Mouse (Mus musculus): ENCODE results near the gene Numb.
A peak's percentile ranks its signal among the peaks of the same experiment; 100 is the strongest.
"Not testable (repeated sequence)": the region's sequence is repeated elsewhere in the genome, so short reads cannot be mapped to it uniquely, and the experiment has no call there.

Gene Numb

GRCm38 (mm10) chr12:83922724-83923485 is 1.2 kb upstream of the Numb start:
- no peak for DNase-seq (ENCODE audit: low spot score in 2 of 2)

- peak; percentile 43 to 50 for DNase-seq (ENCODE audit: low spot score in 2 of 2)
These were observed 853 bp downstream of the Numb start for GRCm38 (mm10) chr12:83920721-83921441.

- peak in 1 of 2 experiments; percentile 26 for DNase-seq (ENCODE audit: low spot score in 2 of 2)
These were observed 4.8 kb downstream of the Numb start for GRCm38 (mm10) chr12:83916884-83917283.

- no peak for DNase-seq (ENCODE audit: low spot score in 2 of 2)
These were observed 6.9 kb downstream of the Numb start for GRCm38 (mm10) chr12:83914797-83915196.

- DNase-seq (ENCODE audit: low spot score in 2 of 2): peak in 1 of 2 experiments; percentile 22
These were observed 7.5 kb downstream of the Numb start for GRCm38 (mm10) chr12:83914202-83914740.

- peak in 1 of 2 experiments; percentile 9 for DNase-seq (ENCODE audit: low spot score in 2 of 2)
These were observed 11.3 kb downstream of the Numb start for GRCm38 (mm10) chr12:83910451-83910850.

GRCm38 (mm10) chr12:83892926-83893325 is 28.8 kb downstream of the Numb start:
- DNase-seq (ENCODE audit: low spot score in 2 of 2): peak in 1 of 2 experiments; percentile 5

- DNase-seq (ENCODE audit: low spot score in 2 of 2): peak in 1 of 2 experiments; percentile 6
These were observed 30.5 kb downstream of the Numb start for GRCm38 (mm10) chr12:83891278-83891677.

GRCm38 (mm10) chr12:83889128-83889527 is 32.6 kb downstream of the Numb start:
- no peak for DNase-seq (ENCODE audit: low spot score in 2 of 2)

GRCm38 (mm10) chr12:83885516-83886285 is 36.0 kb downstream of the Numb start:
- peak; percentile 46 to 57 for DNase-seq (ENCODE audit: low spot score in 2 of 2)

GRCm38 (mm10) chr12:83885065-83885464 is 36.7 kb downstream of the Numb start:
- not testable (repeated sequence) for DNase-seq (ENCODE audit: low spot score in 2 of 2)

- DNase-seq (ENCODE audit: low spot score in 2 of 2): peak; percentile 37 to 47
These were observed 39.2 kb downstream of the Numb start for GRCm38 (mm10) chr12:83882503-83882902.

- DNase-seq (ENCODE audit: low spot score in 2 of 2): peak in 1 of 2 experiments; percentile 12
These were observed 39.6 kb downstream of the Numb start for GRCm38 (mm10) chr12:83882088-83882487.

GRCm38 (mm10) chr12:83880913-83881312 is 40.8 kb downstream of the Numb start:
- peak in 1 of 2 experiments; percentile 22 for DNase-seq (ENCODE audit: low spot score in 2 of 2)

- DNase-seq (ENCODE audit: low spot score in 2 of 2): no peak
These were observed 46.6 kb downstream of the Numb start for GRCm38 (mm10) chr12:83875097-83875496.

- peak; percentile 60 to 62 for DNase-seq (ENCODE audit: low spot score in 2 of 2)
These were observed 47.1 kb downstream of the Numb start for GRCm38 (mm10) chr12:83874597-83874996.

- DNase-seq (ENCODE audit: low spot score in 2 of 2): no peak
These were observed 57.2 kb downstream of the Numb start for GRCm38 (mm10) chr12:83864501-83864900.

- DNase-seq (ENCODE audit: low spot score in 2 of 2): no peak
These were observed 59.9 kb downstream of the Numb start for GRCm38 (mm10) chr12:83861880-83862279.

GRCm38 (mm10) chr12:83860688-83861087 is 61.0 kb downstream of the Numb start:
- DNase-seq (ENCODE audit: low spot score in 2 of 2): no peak

- no peak for DNase-seq (ENCODE audit: low spot score in 2 of 2)
These were observed 63.7 kb downstream of the Numb start for GRCm38 (mm10) chr12:83858052-83858451.

GRCm38 (mm10) chr12:83855211-83855610 is 66.5 kb downstream of the Numb start:
- DNase-seq (ENCODE audit: low spot score in 2 of 2): no peak

- no peak for DNase-seq (ENCODE audit: low spot score in 2 of 2)
These were observed 67.5 kb downstream of the Numb start for GRCm38 (mm10) chr12:83854281-83854680.
